Mouse (Mus musculus) cerebellum, adult 2 months (tissue): ENCODE results near the gene Psmb1. TPM values are rescaled to one million over a fixed set of nuclear protein-coding genes. Genes with fewer than 3 reads are reported as not detected.
"Not testable (repeated sequence)": the region's sequence is repeated elsewhere in the genome, so short reads cannot be mapped to it uniquely, and the experiment has no call there.

Experiments used
- DNase-seq, 2 experiments: peaks; one replicate each; pipeline ENCODE4 v3.0.0; 2021
- H3K27ac ChIP-seq: fragments of 200-500 bp; 2 replicates; pipeline ENCODE4 v1.5.1; 2012; ENCODE audit warnings: low read length, control low read depth, inconsistent platforms; ENCODE audit not compliant: insufficient read depth
- H3K27me3 ChIP-seq: fragments of 200-500 bp; 2 replicates; pipeline ENCODE4 v1.6.1; 2012; ENCODE audit warnings: inconsistent platforms, mild to moderate bottlenecking, low read length, moderate library complexity; ENCODE audit not compliant: control insufficient read depth, insufficient read depth
- H3K4me1 ChIP-seq: fragments of 200-500 bp; 2 replicates; pipeline ENCODE4 v1.6.1; 2011; ENCODE audit warnings: low read length; ENCODE audit not compliant: control insufficient read depth, insufficient read depth
- H3K4me3 ChIP-seq: fragments of 200-500 bp; replicated peaks from 2 replicates; pipeline ENCODE3; 2011; ENCODE audit warnings: mild to moderate bottlenecking, low read depth, low read length, control low read depth; ENCODE audit not compliant: insufficient read depth
- CTCF ChIP-seq: fragments of 200-500 bp; IDR thresholded peaks from 2 replicates; pipeline ENCODE4 v1.5.1; 2011; ENCODE audit warnings: low read depth, mild to moderate bottlenecking, control low read depth, low read length, moderate library complexity, borderline replicate concordance; ENCODE audit not compliant: insufficient read depth
- POLR2A ChIP-seq: fragments of 200-500 bp; IDR thresholded peaks from 2 replicates; pipeline ENCODE4 v1.6.1; 2011; ENCODE audit warnings: low read length, control low read depth, borderline replicate concordance; ENCODE audit not compliant: insufficient read depth
- WGBS: fragments of 180-500 bp; shearing (Covaris S2); methylation state at CpG from one replicate; pipeline ENCODE4 v1.1.7; 2018; 5-methylcytosine and 5-hydroxymethylcytosine counted together
- polyA plus RNA-seq: library from polyadenylated mRNA; depleted of rRNA; stranded (reverse); fragments of >200 nt; gene quantifications from 2 replicates; pipeline ENCODE4 v1.2.3, GENCODE M21; 2012; rRNA removed

Gene Psmb1
- polyA plus RNA-seq: 157 and 162 TPM in 2 replicates

DNA sequence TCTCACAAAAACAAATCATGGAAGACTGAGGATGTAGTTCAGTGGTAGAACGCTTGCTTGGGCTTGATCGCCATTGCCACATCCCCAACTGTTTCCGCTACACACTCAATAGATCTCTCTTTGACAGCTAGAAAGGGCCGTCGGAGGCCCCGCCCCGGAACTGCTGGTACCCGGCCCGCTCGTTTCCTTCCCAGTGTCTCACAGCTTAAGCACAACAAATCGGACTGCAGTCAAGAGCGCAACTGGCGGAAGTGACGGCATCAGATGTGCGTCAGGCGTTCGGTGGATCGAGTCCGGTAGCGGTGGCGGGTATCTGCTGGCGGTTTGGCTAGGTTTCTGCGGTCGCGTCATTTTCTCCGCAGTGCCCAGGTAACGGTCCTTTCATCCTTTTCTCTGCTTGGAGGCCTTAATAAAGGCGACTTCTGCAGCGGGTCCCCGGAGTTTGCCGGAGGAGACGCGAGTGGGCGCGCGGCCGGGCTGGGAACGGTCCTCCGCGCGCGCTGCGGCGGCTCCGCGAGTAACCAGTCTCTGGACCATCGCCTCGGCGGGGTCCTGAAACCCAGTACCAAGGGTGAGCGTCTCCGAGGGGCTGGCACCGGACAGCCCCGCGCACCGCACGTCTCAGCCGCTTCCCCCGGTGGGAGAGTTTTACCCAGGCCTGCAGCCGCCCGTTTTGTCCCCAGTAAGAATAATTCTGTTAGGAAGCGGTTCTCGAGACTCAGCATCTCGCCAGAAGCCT lies at the start of gene Psmb1, which contains the start of gene Tbp:
Psmb1 (minus strand) TSS at position 96 of the 739 bp plus-strand sequence.
Tbp (plus strand) TSS at position 233 of the 739 bp plus-strand sequence.
- Histone ChIP-seq H3K4me1 (peaks cover 5% of the 10 kb centered on the region; the same call in 1 of the 2 replicates), H3K27me3 (no peaks in the 10 kb centered on the region), H3K27ac (peak within 1 kb of the TSS; percentile 70; the same call in 1 of the 2 replicates), H3K4me3 (peak within 1 kb of the TSS; percentile 85)
- DNase-seq: peak; percentile 97 to 98
- TF ChIP-seq CTCF: no peak
- TF ChIP-seq POLR2A: peak; percentile 85
- WGBS: under 1% methylated on average over 63 of the region's 63 CpGs

DNA sequence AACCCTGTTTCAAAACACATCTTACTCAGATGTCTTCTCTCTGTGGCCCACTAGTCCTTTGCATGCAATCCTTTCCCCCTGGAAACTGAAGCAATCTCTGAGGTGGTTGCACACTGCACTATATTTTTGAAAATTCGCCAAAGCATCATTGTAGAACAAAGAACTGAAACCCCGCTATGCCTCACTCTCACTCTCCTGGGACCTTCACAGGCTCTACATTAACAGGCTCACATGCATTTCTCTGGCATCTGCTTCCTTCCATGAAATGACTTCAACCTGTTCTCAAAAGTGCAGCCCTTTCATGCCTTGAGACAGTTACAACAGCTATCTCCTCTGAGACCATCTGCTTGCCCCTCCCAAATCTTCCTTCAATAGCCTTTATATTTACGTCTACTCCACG lies 46.9 kb upstream of the Psmb1 start:
- 60% methylated on average over 4 of the region's 4 CpGs for WGBS
- H3K27ac ChIP-seq: no peak overlapping the region
- TF ChIP-seq POLR2A (no peak), CTCF (no peak)
- no peak overlapping the region for H3K4me3 ChIP-seq
- no peaks in the 10 kb centered on the region for H3K4me1 ChIP-seq
- H3K27me3 ChIP-seq: no peaks in the 10 kb centered on the region
- DNase-seq: no peak

- H3K4me3 ChIP-seq, DNase-seq, H3K27ac ChIP-seq, H3K4me1 ChIP-seq, H3K27me3 ChIP-seq: not testable (repeated sequence)
- 67% methylated on average over 4 of the region's 4 CpGs for WGBS
Observed at GRCm38 (mm10) chr17:15543868-15544267, 44.3 kb upstream of the Psmb1 start.

DNA sequence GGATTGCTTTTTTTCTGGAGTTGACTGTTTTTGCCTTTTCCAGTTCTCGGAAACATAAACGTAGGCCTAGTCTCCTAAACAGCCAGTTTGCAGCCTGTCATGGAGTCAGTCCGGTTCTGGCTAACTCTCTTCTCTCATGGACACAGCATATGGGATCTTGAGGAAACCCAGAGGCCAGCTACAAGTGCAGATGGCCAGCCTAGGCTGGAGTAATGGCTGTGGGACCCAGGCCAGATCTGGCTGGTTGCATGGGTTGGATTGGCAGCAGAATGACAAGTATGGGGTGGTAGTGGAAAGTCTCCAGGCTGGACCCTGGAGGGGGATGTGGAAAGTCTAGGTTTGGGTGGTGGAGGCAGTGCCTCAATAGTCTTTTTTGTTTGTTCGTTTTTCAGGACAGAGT lies 40.8 kb upstream of the Psmb1 start:
- no peak for DNase-seq
- no peak for TF ChIP-seq POLR2A
- TF ChIP-seq CTCF: no peak
- Histone ChIP-seq H3K4me3 (no peak overlapping the region), H3K4me1 (no peaks in the 10 kb centered on the region), H3K27ac (no peak overlapping the region), H3K27me3 (no peaks in the 10 kb centered on the region)
- 27% methylated on average over 4 of the region's 4 CpGs for WGBS

- WGBS: 2% methylated on average over 33 of the region's 33 CpGs
- Histone ChIP-seq H3K4me1 (no peaks in the 10 kb centered on the region), H3K27me3 (no peaks in the 10 kb centered on the region), H3K4me3 (peak overlapping the region; percentile 30), H3K27ac (no peak overlapping the region)
- peak; percentile 27 to 32 for DNase-seq
- TF ChIP-seq CTCF (no peak), POLR2A (no peak)
Observed at GRCm38 (mm10) chr17:15536457-15536904, 36.9 kb upstream of the Psmb1 start.

GRCm38 (mm10) chr17:15535943-15536342 lies 36.4 kb upstream of the Psmb1 start:
- Histone ChIP-seq H3K27me3 (no peaks in the 10 kb centered on the region), H3K27ac (no peak overlapping the region), H3K4me1 (no peaks in the 10 kb centered on the region), H3K4me3 (peak overlapping the region; percentile 30)
- TF ChIP-seq POLR2A: no peak
- no peak for TF ChIP-seq CTCF
- no peak for DNase-seq
- WGBS: 25% methylated on average over 8 of the region's 8 CpGs

DNA sequence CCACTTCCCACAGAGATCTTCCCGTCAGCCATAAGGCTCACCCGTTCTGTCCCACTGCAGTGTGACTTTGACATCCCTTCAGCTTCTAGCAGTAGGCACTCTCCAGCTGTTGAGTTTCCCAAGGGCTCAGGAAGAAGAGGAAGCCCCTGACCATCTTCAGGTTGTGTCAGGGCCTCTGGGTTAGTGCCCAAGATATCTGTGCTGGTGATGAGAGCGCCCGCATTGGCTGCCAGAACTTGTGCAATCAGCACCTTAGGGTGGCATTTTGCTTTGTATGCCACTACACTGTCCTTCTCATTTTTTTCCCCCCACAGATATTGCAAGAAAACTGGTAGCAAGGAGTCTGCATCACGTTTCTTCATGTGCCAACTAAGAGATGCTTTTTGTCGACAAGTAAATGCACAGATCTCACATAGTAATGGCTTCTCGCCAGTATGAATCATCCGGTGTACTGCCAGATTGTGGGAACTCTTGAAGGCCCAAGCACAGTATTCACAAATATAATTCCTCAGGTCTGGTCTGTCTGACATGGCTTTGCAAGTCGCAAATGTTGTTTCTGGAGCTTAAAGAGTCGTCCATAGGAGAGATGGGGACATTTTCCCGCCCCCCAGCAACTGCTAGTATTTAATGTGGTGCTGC lies 35.7 kb upstream of the Psmb1 start:
- Histone ChIP-seq H3K27ac (no peak overlapping the region), H3K4me3 (no peak overlapping the region), H3K27me3 (no peaks in the 10 kb centered on the region), H3K4me1 (no peaks in the 10 kb centered on the region)
- peak; percentile 32 to 73 for DNase-seq
- TF ChIP-seq CTCF: no peak
- TF ChIP-seq POLR2A: no peak
- 53% methylated on average over 11 of the region's 11 CpGs for WGBS

DNA sequence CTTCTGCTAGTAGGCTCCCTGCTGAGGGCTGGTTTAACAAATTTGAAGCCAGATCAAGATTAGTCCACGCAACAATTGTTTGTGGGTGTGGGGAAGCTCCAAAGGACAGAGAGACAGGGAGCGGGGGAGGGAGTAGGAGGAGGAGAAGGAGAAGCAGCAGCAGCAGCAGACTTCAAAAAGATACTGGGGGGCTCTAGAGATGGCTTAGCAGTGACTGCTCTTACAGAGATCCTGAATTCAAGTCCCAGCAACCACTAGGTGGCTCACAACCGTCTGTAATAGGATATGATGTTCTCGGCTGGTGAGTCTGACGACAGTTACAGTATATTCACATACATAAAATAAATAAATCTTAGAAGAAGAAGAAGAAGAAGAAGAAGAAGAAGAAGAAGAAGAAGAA lies 30.6 kb upstream of the Psmb1 start:
- Histone ChIP-seq H3K27me3 (no peaks in the 10 kb centered on the region), H3K27ac (no peak overlapping the region), H3K4me1 (peaks cover 3% of the 10 kb centered on the region), H3K4me3 (no peak overlapping the region)
- DNase-seq: peak; percentile 25 to 29
- TF ChIP-seq POLR2A (no peak), CTCF (peak; percentile 25; the same call in 1 of the 2 replicates)
- 5% methylated on average over 5 of the region's 5 CpGs for WGBS
